Mouse (Mus musculus): Measurements from ENCODE around the gene Hs6st3.

GRCm38 (mm10) chr14:119800856-119801255, 662.7 kb downstream of the Hs6st3 start:
- TF ChIP-seq CTCF (IDR thresholded peaks at IDR 0.05; ENCODE audit: low read depth), result no peak
- TF ChIP-seq EP300 (IDR thresholded peaks at IDR 0.05; ENCODE audit: low read depth), result no peak
